Mouse (Mus musculus) forebrain, embryonic 14.5 days (tissue): Measurements from ENCODE around the gene Nfkb1. TPM values are rescaled to one million over a fixed set of nuclear protein-coding genes. Genes with fewer than 3 reads are reported as not detected.

Experiments used
- ATAC-seq: fragments of 200-750 bp; cut with Nextera tagmentation; 2 replicates; pipeline ENCODE4 v1.8.0; 2017; ENCODE audit warnings: mild to moderate bottlenecking, moderate library complexity
- DNase-seq: peaks from one replicate; pipeline ENCODE4 v3.0.0-alpha.2; 2015; ENCODE audit warnings: low spot score
- H3K27ac ChIP-seq: fragments of 300-500 bp; sonication (generic); 2 replicates; pipeline ENCODE4 v1.5.1; 2014; ENCODE audit warnings: low read depth, mild to moderate bottlenecking, control low read depth, low read length, moderate library complexity
- H3K27me3 ChIP-seq: fragments of 300-500 bp; sonication (generic); replicated peaks from 2 replicates; pipeline ENCODE4 v1.6.1; 2014; ENCODE audit warnings: low read length, control low read depth, mixed read lengths; ENCODE audit not compliant: control insufficient read depth, insufficient read depth
- H3K36me3 ChIP-seq: fragments of 300-500 bp; sonication (generic); 2 replicates; pipeline ENCODE4 v1.6.1; 2014; ENCODE audit warnings: low read length, control low read depth; ENCODE audit not compliant: control insufficient read depth, insufficient read depth
- H3K4me1 ChIP-seq: fragments of 300-500 bp; sonication (generic); 2 replicates; pipeline ENCODE4 v1.6.1; 2014; ENCODE audit warnings: antibody characterized with exemption, low read length, control low read depth; ENCODE audit not compliant: control insufficient read depth, insufficient read depth
- H3K4me2 ChIP-seq: fragments of 300-500 bp; sonication (generic); 2 replicates; pipeline ENCODE4 v1.6.1; 2014; ENCODE audit warnings: mild to moderate bottlenecking, control low read depth, low read length
- H3K4me3 ChIP-seq: fragments of 300-500 bp; sonication (generic); 2 replicates; pipeline ENCODE4 v1.5.1; 2014; ENCODE audit warnings: low read depth, low read length, control low read depth
- H3K9ac ChIP-seq: fragments of 300-500 bp; sonication (generic); 2 replicates; pipeline ENCODE4 v1.6.1; 2014; ENCODE audit warnings: mild to moderate bottlenecking, low read length, control low read depth, moderate library complexity
- H3K9me3 ChIP-seq: fragments of 300-500 bp; sonication (generic); replicated peaks from 2 replicates; pipeline ENCODE4 v1.6.1; 2016; ENCODE audit warnings: low read length, control low read depth, mixed read lengths; ENCODE audit not compliant: control insufficient read depth
- WGBS: fragments of 180-500 bp; shearing (Covaris S2); extraction: QIAGEN DNeasy Blood & Tissue Kit; methylation state at CpG from one replicate; pipeline ENCODE4 v1.1.7; 2014; 5-methylcytosine and 5-hydroxymethylcytosine counted together
- polyA plus RNA-seq: library from polyadenylated mRNA; unstranded; fragments of >200 nt; fragmentation: Nextera tagmentation; extraction: Ambion mirVana; gene quantifications from 2 replicates; pipeline ENCODE4 v1.2.1, GENCODE M21; 2014

Nfkb1 gene
- polyA plus RNA-seq, 1 experiment from 2014 or later = 7.2 TPM

DNA sequence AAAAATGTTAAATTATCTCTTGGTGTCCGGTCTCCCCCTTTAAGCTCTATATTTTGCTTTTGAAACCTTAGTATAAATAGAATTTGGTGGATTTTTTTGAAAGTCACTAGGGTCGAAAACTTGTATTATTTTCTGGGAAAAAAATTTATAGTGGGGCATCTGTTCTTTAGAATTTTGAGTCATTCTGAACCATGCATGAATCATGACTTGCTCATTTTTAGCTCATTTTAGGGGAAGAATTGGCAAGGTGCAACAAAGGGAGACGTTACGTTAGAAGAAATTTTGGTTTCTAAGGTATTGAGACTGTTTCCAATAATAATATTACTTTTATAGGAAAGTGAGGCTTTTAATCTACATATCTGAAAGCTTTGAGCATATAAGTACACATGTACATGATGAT, 20.3 kb upstream of the Nfkb1 start:
- Histone ChIP-seq H3K9me3 (no peaks in the 10 kb centered on the region), H3K4me2 (no peak overlapping the region), H3K36me3 (no peaks in the 10 kb centered on the region), H3K27me3 (no peaks in the 10 kb centered on the region), H3K4me1 (no peaks in the 10 kb centered on the region), H3K27ac (no peak overlapping the region), H3K9ac (no peak overlapping the region), H3K4me3 (no peak overlapping the region)
- WGBS = 91% methylated on average over 4 of the region's 4 CpGs
- DNase-seq (no peak), ATAC-seq (no peak)

DNA sequence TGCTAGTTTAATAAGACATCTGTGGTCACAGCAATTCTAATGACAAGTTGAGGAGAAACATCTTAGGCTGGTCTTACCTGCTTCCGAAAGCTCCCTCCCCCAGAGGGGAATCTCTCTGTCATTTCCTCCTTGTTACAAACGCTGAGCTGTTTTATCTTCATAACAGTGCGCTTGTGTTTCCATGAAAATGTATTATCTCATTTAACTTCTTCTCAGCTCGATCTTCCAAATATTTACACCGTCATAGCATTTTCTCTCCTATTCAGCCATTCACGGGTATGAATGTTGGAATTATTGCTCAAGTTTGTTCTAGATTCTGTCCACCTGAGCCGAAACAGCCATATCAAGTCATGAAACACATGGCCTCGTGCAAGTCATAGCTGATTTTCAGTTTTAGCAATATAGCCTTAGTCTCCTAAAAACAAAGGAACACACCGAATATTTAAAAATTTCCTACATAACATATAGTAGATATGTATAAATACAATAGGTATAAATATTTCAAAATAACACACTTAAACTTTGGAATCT, 19.8 kb upstream of the Nfkb1 start:
- H3K4me1 ChIP-seq = no peaks in the 10 kb centered on the region
- no peaks in the 10 kb centered on the region for H3K27me3 ChIP-seq
- no peak for DNase-seq
- H3K36me3 ChIP-seq = no peaks in the 10 kb centered on the region
- H3K9me3 ChIP-seq = no peaks in the 10 kb centered on the region
- no peak overlapping the region for H3K4me2 ChIP-seq
- no peak overlapping the region for H3K9ac ChIP-seq
- H3K27ac ChIP-seq = no peak overlapping the region
- no peak overlapping the region for H3K4me3 ChIP-seq
- ATAC-seq = no peak
- 93% methylated on average over 9 of the region's 9 CpGs for WGBS

DNA sequence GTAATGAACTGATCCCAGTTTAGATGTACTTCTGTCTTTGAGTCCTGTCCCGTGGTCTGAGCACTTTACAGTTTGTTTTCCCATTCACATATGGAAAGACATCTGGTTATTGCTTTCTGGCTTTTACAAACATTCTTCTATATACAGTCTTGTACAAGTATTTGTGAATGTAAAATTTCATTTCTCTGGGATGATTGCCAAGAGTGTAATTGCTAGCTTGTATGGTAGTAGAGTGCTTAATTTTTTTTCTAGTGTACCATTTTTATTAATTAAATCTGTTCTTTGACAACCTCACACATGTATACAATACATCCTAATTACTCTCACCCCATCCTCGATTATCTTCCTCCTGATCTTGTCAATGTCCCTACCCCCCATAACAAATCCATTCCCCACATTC, 12.0 kb upstream of the Nfkb1 start:
- Histone ChIP-seq H3K27ac (no peak overlapping the region), H3K4me3 (no peak overlapping the region), H3K36me3 (no peaks in the 10 kb centered on the region), H3K4me1 (no peaks in the 10 kb centered on the region), H3K9me3 (no peaks in the 10 kb centered on the region), H3K4me2 (no peak overlapping the region), H3K9ac (no peak overlapping the region), H3K27me3 (no peaks in the 10 kb centered on the region)
- peak; percentile 52; the same call in 1 of the 2 replicates for ATAC-seq
- DNase-seq = peak; percentile 56
- 59% methylated on average over 2 of the region's 2 CpGs for WGBS

DNA sequence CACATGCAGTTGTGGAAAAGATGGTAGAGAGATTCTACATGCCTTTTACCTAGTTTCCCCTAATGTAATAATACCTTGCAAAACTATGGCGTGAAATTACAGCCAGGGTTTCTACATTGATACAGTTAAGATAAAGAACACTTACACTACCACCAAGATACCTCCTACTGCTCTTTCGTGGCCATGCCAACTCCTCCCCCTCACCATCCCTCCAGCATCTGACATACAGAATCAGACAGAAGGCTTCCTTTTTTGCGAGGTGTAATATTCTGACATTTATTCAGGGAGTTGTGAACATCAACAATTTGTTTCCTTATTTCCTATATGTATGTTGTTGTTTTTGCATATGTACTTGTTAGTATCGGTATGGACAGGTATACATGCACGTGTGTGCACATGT, 11.3 kb upstream of the Nfkb1 start:
- WGBS = 86% methylated on average over 5 of the region's 5 CpGs
- Histone ChIP-seq H3K4me1 (no peaks in the 10 kb centered on the region), H3K27ac (no peak overlapping the region), H3K9me3 (no peaks in the 10 kb centered on the region), H3K4me3 (no peak overlapping the region), H3K4me2 (no peak overlapping the region), H3K9ac (no peak overlapping the region), H3K27me3 (no peaks in the 10 kb centered on the region), H3K36me3 (no peaks in the 10 kb centered on the region)
- DNase-seq (no peak), ATAC-seq (no peak)

DNA sequence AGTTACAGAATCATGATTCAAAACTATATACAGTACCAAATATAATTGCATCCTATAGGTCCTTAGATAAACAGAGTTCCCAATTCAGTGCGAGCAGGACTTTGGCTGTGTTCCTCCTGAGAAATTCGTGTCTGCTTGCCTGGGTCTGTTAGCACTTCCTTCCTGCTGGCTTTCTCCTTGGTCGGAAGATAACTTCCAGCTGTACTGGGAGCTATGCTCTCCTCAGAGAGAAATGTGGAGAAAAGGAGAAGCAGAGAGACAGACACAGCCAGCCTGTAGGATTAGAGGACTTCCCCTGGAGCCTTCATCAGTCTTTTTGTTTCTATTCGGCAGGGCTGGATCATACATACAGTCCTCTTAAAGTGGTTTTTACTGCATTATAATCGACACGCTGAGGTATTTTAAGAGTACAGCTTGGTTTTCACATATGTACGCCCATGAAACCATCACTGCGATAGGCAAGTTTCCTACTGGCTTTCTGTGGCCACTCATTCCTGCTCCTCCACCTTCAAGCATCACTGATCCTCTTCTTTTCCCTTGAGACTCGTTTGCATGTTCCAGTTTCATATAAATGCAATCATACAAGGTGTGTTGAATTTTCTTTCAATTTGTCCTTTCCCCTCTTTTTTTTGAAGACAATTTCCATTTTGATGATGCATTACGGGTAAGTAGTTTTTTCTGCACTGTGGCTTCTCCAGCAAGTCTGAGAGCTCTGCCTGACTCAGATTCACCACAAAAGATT, 8.3 kb upstream of the Nfkb1 start:
- no peak for DNase-seq
- 66% methylated on average over 10 of the region's 10 CpGs for whole genome bisulfite sequencing
- Histone ChIP-seq H3K9me3 (no peaks in the 10 kb centered on the region), H3K27me3 (no peaks in the 10 kb centered on the region), H3K27ac (no peak overlapping the region), H3K4me2 (no peak overlapping the region), H3K4me3 (no peak overlapping the region), H3K9ac (no peak overlapping the region), H3K36me3 (no peaks in the 10 kb centered on the region), H3K4me1 (no peaks in the 10 kb centered on the region)
- no peak for ATAC-seq

DNA sequence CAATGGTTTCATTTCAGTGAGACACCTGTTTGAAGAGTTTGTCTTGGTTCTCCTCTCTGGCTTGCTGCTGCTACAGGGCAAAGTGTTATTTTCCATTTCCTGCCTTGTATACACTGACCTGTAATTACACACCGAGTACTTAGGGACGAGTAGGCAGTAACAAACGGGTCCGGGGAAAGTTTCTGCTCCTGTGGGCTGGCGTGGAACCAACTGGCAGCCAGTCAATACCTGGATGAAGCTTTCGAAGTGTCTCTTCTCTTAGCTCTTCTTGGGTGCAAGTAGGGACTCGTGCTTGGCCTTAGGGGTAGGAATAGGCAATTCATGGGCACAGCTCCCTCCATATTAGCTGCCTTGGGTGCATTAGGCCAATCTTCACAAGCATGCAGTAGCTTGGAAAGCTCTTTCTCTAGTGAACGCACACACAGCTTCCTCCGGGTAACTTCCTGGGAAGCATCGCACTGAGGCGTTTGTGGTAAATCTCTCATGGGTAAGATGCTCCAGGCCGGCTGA, 7.2 kb upstream of the Nfkb1 start:
- no peaks in the 10 kb centered on the region for H3K27me3 ChIP-seq
- 47% methylated on average over 12 of the region's 12 CpGs for WGBS
- H3K27ac ChIP-seq = no peak overlapping the region
- H3K9me3 ChIP-seq = no peaks in the 10 kb centered on the region
- H3K9ac ChIP-seq = no peak overlapping the region
- no peaks in the 10 kb centered on the region for H3K4me1 ChIP-seq
- H3K4me3 ChIP-seq = no peak overlapping the region
- no peak for DNase-seq
- H3K36me3 ChIP-seq = no peaks in the 10 kb centered on the region
- no peak for ATAC-seq
- H3K4me2 ChIP-seq = no peak overlapping the region

DNA sequence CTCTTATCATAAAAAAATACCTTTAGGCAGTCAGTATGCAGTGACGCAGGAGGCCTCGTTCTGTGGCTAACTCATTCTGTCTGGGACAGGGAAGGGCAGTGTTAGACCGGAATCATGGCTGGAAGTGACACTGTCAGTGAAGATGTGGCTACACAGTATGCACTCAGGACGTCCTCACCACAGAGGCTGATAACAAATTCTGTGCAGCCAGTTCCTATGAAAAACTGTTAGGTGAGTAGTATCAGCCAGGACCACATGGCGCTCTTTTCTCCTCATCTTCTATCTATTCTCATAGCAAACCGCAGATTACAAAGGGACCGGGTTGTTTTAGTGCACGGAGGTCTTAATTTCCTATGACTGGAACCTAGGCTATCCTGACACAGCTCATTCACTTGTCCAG, 4.9 kb upstream of the Nfkb1 start:
- Histone ChIP-seq H3K27ac (no peak overlapping the region), H3K4me1 (no peaks in the 10 kb centered on the region), H3K27me3 (no peaks in the 10 kb centered on the region), H3K9me3 (no peaks in the 10 kb centered on the region), H3K4me2 (no peak overlapping the region), H3K36me3 (no peaks in the 10 kb centered on the region), H3K9ac (no peak overlapping the region), H3K4me3 (no peak overlapping the region)
- no peak for ATAC-seq
- no peak for DNase-seq
- 91% methylated on average over 8 of the region's 8 CpGs for WGBS

DNA sequence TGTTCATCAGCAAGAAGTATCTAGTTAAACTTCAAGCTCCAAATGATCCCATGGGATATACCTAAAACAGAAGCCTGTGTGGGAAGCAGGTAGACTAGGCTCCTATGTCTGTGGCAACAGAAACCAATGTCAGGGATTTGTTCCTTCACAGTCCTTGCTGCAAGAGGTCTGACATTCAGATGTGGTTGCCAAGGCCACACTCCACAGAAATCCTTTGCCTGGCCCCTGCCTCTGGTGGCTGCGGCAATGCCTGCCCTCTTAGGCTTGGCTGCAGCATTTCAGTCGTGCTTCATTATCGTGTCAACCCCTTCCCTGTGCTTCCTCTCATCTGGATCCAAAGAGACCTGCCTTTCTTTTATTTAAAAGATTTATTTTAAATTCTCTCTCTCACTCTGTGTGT, 1.7 kb upstream of the Nfkb1 start:
- Histone ChIP-seq H3K4me3 (no peak overlapping the region), H3K36me3 (no peaks in the 10 kb centered on the region), H3K9ac (no peak overlapping the region), H3K4me2 (no peak overlapping the region), H3K4me1 (peaks cover 12% of the 10 kb centered on the region; the same call in 1 of the 2 replicates), H3K27me3 (no peaks in the 10 kb centered on the region), H3K27ac (no peak overlapping the region), H3K9me3 (no peaks in the 10 kb centered on the region)
- no peak for ATAC-seq
- DNase-seq = peak; percentile 35
- WGBS = 18% methylated on average over 3 of the region's 3 CpGs

DNA sequence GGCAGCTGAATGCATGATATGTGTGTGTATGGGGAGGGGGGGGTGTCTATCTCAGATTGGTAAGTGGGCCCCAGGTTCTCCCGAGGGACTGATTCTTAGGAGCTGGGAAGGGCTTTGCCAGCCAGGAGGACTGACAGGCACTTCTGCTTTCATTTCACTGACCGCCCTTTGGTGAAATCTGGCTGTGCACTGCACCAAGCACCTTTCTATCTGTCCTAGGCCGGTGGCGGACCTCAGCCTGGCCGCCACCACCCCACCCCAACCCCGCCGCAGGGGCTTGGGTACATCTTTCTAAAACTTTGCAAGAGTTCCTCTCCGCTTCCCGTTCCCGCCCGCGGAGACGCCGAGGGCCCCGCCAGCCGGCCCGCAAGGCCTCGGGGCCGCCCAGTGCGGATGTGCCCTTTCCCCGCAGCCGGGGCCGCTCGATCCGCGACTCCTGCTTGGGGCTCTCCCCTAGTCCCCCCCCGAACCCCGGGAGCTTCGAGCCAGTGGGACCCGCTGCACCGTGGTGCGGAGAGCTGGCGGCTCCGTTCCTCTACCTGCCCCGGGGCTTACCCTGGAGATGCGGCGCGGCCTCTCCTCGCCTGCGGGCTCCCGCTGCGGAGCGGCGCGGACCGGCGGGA, 668 bp downstream of the Nfkb1 start:
- DNase-seq = peak; percentile 46
- H3K9me3 ChIP-seq = no peaks in the 10 kb centered on the region
- peak; percentile 77 for ATAC-seq
- no peaks in the 10 kb centered on the region for H3K36me3 ChIP-seq
- peak overlapping the region; percentile 90 for H3K27ac ChIP-seq
- WGBS = 0% methylated on average over 38 of the region's 47 CpGs
- H3K27me3 ChIP-seq = no peaks in the 10 kb centered on the region
- peak overlapping the region; percentile 95 for H3K9ac ChIP-seq
- peaks cover 12% of the 10 kb centered on the region; the same call in 1 of the 2 replicates for H3K4me1 ChIP-seq
- peak overlapping the region; percentile 74 for H3K4me2 ChIP-seq
- H3K4me3 ChIP-seq = peak overlapping the region; percentile 79
